Mouse (Mus musculus): Measurements from ENCODE around the gene Ankrd33b.

DNA sequence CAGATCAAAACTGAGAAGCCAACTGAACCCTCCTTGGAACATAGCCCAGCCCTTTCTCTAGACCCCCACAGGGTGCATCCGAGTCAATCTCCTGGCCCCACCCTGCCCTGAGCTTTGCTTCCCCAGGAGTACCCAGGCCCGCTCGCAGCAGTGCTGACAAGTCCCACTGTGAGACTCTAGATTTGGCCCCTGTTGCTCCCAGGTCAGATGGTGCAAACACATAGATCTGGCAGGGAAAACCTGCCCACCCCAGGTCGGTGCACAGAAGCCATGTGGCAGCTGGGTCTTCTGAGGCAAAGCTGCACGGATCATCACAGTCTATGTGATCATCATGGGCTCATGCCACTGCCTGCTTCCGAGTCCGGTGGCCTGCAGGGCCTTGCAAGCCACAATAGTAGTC lies 94.8 kb downstream of the Ankrd33b start:
- TF ChIP-seq MAFK (IDR thresholded peaks at IDR 0.05; ENCODE audit: insufficient read depth, low read depth, low read length) = no peak
- TF ChIP-seq ZNF384 (IDR thresholded peaks at IDR 0.05; ENCODE audit: low read depth, low read length) = no peak

Data from ES-E14 (cell line).